Mouse (Mus musculus) embryonic fibroblast, embryonic 13.5 days (primary cell): Measurements from ENCODE around the gene Actl11.

Source experiments
- CTCF ChIP-seq: IDR thresholded peaks from 2 replicates; pipeline ENCODE4 v1.5.1; 2011; ENCODE audit warnings: mild to moderate bottlenecking, control low read depth, low read length, moderate library complexity, borderline replicate concordance; ENCODE audit not compliant: insufficient read depth
- POLR2A ChIP-seq: IDR thresholded peaks from 2 replicates; pipeline ENCODE4 v1.6.1; 2011; ENCODE audit warnings: low read depth, mild to moderate bottlenecking, control low read depth, low read length, moderate library complexity

DNA sequence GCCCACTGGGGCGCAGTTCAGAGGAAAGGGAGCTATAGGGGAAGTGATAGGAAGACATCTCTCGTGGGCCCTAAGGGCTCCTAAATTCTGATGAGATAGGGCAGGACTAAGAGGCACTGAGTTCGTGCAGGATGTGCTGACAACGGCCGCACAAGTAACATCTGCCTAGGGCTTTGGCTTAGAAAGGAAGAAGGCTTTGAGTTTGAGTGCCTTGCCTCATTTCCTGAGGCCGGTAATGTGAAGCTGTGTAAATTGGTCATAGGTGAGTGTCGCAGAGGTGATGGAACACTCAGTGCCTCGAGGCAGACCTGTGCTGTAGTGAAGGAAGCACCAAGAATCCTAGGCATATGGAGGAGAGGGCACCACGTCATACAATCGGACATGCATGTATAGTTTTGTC is 38.4 kb downstream of the Actl11 start:
- TF ChIP-seq CTCF (no peak), POLR2A (no peak)
